Mouse (Mus musculus) heart, adult 2 months (tissue): ENCODE measurements at regions not wholly inside any gene's neighbourhood (a gene's known extent, or its start where the extent isn't known, plus 50 kb on each side); places are given as distances from the start of the nearest gene placed in this dataset.

Source experiments
- CTCF ChIP-seq: fragments of 200-600 bp; IDR thresholded peaks from 2 replicates; pipeline ENCODE4 v1.8.1; 2022; ENCODE audit warnings: antibody characterized with exemption, mild to moderate bottlenecking, moderate library complexity
- EP300 ChIP-seq: fragments of 200-500 bp; IDR thresholded peaks from 2 replicates; pipeline ENCODE4 v1.6.1; 2011; ENCODE audit warnings: low read depth, low read length, control low read depth; ENCODE audit not compliant: insufficient read depth
- POLR2A ChIP-seq: fragments of 200-500 bp; IDR thresholded peaks from 2 replicates; pipeline ENCODE4 v1.6.1; 2011; ENCODE audit warnings: mild to moderate bottlenecking, low read depth, low read length, control low read depth; ENCODE audit not compliant: insufficient read depth

DNA sequence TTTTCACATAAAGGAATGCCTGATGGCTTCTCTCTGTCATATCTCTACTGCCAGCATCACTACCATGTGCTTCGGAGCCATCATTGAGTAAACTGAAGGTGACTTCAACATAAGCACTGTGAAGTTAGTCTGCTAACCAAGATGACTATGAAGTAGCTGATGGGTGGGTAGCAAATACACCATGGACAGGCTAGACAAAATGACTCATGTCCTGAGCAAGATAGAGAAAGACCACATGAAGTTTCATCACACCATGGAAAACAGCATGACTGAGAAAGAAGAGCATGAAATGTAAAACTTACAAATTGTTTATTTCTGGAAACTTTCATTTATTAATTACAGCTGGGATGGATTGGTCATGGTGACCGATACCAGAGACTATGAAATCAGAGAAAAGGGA is 249.3 kb upstream of the Zpld1 start:
- TF ChIP-seq EP300 (no peak), CTCF (no peak), POLR2A (no peak)
